Mouse (Mus musculus): ENCODE data around the gene Ydjc. TPM values are rescaled to one million over a fixed set of nuclear protein-coding genes. Genes with fewer than 3 reads are reported as not detected.
"Not testable (repeated sequence)": the region's sequence is repeated elsewhere in the genome, so short reads cannot be mapped to it uniquely, and the experiment has no call there.

Gene Ydjc
- total RNA-seq, 4 experiments from 2014 or later, result 0.22 TPM; not detected in 3

DNA sequence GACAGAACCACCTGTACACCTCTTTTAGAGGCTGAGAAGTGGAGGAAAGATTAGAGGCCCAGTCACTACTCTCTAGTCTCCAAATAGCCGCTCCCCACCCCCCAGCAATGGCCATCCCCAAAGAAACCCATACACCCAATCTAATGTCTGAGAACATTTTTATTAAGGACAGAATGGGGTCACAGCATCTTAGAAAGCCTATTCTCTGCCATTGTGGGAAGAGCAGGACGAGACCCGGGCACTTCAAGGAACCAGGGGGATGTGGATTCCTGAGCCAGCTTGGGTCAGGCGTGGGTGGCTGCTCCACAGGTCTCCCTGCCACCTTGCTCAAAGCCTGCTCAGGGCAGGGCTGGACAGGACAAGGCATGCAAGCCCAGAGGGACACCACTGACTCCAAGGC lies 7.5 kb downstream of the Ydjc start:
- no peak for DNase-seq (ENCODE audit: low spot score in 2 of 2)

DNA sequence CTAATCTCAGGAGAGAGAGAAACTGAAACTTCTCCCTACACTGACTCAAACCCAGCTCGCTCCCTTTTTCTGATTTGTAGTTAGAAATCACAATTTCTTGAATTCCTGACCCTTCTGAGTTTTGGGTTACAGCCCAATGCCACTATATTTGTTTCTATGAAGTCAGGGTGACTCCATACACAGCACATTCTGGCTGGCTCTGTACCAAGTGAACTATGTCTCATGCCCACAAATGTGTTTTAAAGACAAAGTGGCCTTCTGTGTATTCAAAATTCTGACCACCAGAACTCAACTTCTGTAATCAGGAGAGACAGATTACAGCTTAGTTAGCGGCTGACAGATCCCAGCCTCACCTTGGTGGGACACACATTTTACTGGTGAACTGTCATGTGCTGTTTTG lies 9.9 kb downstream of the Ydjc start:
- no peak for DNase-seq (ENCODE audit: low spot score in 2 of 2)

DNA sequence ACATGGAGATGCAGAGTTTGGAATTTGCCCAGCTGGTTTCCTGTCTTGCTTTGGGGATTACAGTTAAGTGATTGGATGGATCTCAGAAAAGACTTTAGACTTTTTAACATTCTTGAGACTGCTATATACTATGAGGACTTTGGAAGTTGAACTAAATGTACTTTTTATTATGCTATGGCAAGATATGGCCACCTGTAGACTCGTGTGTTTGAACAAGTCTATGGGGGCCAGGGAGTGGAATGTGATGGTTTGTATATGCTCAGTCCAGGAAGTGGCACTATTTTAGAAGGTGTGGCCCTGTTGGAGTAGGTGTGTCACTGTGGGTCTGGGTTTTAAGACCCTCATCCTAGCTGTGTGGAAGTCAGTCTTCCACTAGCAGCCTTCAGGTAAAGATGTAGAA lies 21.1 kb downstream of the Ydjc start:
- not testable (repeated sequence) for DNase-seq (ENCODE audit: low spot score in 2 of 2)

DNA sequence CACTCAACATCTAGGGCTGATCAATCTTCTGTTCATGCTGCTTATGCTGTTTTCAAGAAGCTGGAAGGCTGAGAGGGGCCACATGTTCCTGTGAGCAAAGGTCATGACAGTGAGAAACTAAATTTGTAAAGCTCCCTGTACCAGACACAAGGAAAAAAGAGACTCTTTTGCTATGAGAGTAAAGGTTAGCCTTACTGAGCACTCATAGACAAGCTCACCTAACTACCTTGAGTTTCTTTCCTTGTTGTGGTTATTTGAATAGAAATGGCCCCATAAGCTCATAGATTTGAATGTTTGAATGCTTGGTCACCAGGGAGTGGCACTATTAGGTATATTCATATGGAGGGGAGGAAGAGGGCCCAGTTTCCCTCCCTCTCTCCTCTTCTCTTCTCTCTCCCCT lies 22.8 kb downstream of the Ydjc start:
- no peak for DNase-seq (ENCODE audit: low spot score in 2 of 2)

DNA sequence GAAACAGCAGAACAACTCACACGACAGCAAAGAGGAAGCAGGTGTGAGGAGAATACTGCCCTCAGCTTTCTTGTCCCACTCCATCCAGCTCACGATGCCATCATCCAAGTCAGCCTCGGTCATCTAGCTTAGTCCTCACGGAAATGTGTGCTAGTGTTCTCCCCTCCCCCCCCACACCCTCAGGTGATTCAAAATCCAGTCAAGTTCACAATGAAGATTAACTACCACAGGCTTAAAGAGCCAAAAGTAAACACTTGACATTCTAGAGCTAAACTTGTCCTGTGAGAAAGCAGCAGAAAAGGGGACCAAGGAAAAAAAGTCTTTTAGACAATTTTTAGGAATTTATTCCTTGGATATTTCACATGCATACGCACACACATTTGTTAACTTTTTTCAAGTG lies 23.6 kb downstream of the Ydjc start:
- no peak for DNase-seq (ENCODE audit: low spot score in 2 of 2)

DNA sequence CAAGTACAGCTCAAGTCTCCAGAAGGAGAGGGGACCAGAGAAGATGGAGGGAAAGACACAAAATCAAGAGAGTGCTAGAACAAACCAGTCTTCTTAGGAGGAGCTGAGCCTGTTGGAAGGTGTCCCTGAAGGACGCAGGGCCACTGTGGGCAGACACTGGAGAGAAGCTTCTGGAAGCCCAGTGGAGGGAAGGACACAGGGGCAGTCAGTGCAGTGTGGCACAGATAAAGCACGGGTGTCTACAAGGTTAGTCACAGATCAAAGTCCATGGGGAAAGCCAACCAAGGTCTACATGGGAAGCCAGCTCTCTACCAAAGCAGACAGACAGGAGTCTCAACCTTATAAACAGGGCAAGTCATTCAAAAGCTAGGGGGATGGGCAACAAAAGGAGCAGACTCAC lies 31.3 kb downstream of the Ydjc start:
- no peak for DNase-seq (ENCODE audit: low spot score in 2 of 2)

DNA sequence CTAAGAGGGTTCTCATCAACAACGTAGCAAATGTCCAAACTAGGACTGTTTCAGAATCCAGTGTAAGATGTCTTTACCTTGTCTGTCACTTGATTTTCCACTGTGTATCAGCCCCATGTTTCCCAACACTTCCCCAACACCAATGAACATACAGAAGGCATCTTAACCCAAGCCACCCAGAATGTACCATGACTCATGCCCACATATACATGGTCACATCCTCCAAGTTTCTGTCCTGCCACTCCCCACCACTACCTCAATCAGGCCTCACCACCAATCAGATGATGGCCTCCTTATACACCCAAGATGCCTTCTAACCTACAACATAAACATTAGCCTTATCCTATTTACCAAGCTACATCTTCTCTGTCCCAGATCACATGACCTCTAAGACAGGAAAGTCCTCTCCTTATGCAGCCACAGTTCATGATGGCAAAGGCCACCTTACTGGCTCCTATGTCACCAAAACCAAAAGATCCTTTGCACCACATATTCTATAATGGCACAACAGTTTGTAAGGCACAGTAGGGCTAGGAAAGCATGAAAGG lies 33.3 kb downstream of the Ydjc start:
- DNase-seq (ENCODE audit: low spot score in 2 of 2), result no peak

DNA sequence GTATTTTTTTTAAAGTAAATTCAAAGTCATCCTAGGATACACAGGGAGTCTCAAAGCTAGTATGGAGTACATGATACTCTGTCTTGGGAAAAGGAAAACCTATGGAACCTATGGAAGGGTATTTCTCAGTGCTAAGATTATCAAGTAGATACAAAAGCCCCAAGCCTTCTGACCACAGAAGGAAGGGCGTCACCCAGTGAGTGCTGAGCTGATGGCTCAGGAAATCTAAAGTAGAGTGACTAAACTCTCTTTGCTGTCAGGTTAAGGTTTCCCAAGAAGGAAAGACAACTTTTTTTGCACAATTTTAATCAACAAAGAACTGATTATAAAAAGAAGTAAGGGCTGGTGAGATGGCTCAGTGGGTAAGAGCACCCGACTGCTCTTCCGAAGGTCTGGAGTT lies 35.3 kb downstream of the Ydjc start:
- no peak for DNase-seq (ENCODE audit: low spot score in 2 of 2)

DNA sequence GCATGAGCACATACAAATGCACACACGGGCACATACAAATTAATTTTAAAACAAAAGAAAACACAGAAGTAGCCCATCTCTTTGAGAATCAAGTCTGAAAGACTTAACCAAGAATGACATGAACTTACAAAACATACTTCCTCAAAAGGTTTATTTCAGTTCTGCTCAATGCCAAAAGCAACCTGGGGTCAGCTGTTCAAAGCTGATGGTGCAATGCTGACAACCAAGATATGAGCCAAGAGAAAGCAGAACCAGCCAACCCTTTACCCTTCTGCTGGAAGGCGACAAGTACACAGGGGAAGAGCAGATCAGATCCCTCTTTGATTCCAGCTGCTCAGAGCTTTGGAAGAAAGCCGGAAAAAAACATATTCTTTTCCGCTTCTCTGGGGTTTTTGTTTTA lies 37.0 kb downstream of the Ydjc start:
- peak in 1 of 2 experiments; percentile 17 for DNase-seq (ENCODE audit: low spot score in 2 of 2)

DNA sequence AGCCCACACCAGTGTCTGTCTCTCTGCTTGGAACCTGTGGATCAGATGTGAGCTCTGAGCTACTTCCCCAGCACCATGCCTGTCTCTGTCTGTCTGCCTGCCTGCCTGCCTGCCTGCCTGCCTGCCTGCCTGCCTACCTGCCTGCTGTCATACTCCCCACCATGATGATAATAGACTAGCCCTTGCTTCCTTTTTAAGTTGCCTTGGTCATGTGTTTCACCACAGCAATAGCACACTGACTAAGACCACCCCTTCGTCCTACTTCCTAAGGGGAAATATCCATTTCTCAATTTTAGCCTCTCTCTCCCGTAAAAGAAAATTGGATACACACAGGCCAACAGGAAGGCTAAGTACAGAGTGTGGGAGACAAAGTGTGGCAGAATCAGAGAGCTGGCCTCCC lies 37.7 kb downstream of the Ydjc start:
- DNase-seq (ENCODE audit: low spot score in 2 of 2), result no peak

DNA sequence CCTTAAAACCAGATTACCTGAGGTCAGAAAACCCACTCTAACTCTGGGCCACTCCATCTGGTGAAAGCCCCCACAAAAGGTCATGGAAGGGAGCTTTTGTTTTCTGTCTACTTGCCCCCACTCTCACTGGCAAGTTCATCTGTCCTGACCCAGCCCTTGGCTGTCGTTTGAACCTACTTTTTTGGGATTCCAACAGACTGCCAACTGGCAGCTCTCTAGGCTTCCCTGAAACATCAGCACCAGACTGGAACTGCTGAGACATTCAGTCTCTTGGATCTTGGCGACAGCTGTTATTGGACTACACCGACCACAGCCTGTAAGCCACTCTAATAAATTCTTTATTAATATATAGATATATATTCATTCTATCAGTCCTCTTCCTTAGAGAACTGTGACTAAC lies 38.6 kb downstream of the Ydjc start:
- peak; percentile 4 to 22 for DNase-seq (ENCODE audit: low spot score in 2 of 2)

DNA sequence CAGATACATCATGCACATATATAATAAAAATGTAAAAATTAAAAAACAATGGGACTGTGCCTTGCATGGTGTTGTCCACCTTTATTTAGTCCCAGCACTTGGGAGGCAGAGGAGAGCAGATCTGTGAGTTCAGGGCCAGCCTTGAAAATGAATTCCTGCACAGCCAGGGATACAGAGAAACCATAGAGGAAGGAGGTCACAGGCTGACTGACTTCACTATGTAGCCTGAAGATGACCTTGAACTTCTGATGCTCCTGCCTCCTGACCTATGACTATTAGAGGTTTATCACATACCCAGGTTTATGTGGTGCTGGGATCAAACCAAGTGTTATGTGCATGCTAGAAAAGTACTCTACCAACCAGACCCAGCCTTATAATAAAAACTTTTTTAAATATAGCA lies 41.1 kb downstream of the Ydjc start:
- no peak for DNase-seq (ENCODE audit: low spot score in 2 of 2)

DNA sequence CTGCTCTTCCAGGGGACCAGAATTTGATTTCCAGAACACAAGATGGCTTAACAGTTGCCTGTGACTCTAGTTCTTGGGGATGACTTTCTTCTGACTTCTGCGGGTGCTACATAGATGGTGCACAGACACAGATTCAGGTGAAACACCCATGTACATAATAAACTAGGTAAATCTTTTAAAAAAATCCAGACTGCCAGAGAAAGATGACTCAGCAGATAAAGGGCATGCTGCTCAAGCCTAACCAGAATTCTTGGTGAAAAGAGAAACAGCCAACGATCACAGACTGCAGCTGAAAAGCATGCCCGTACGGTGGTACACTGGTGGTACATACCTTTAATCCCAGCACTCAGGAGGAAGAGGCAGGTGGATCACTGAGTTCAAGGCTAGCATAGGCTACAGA lies 49.4 kb downstream of the Ydjc start:
- DNase-seq (ENCODE audit: low spot score in 2 of 2), result no peak

DNA sequence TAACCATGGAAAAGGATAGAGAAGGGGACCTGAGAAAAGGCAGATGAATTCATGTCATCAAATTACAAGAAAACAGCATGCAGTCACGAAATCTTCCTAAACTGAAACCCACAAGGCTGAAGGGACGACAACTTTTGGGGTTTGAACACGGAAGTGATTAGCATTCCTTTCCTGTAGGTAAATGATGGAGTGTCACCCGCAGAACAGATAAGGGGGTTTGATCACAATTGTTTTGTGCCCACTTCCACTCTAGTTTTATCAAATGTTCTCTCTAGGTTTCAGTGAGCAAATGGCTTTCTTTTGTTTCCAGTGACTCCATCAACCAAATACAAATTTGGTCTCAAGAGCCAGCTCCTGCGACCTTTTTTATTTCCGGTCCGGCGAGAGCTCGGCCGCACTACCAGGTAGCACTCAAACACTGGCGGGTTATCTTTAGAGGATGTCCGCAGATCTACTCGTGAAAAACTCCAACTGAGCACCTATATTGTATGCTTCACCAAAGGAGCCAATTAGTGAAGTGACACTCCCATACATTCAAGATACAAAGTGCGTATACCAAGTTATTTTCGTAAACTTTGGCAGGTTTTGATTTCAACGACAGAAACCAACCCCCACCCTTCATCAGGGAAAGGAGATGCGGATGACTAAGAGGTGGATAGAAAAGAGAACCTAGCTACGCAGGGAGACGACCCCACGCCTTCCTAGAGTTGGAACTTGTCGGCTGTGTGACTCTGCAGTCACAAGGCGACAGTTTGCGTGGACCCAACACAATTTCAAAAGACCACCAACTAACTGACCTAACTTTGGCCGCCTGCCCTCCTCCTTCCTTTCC lies 55.9 kb downstream of the Ydjc start:
- no peak for DNase-seq (ENCODE audit: low spot score in 2 of 2)

DNA sequence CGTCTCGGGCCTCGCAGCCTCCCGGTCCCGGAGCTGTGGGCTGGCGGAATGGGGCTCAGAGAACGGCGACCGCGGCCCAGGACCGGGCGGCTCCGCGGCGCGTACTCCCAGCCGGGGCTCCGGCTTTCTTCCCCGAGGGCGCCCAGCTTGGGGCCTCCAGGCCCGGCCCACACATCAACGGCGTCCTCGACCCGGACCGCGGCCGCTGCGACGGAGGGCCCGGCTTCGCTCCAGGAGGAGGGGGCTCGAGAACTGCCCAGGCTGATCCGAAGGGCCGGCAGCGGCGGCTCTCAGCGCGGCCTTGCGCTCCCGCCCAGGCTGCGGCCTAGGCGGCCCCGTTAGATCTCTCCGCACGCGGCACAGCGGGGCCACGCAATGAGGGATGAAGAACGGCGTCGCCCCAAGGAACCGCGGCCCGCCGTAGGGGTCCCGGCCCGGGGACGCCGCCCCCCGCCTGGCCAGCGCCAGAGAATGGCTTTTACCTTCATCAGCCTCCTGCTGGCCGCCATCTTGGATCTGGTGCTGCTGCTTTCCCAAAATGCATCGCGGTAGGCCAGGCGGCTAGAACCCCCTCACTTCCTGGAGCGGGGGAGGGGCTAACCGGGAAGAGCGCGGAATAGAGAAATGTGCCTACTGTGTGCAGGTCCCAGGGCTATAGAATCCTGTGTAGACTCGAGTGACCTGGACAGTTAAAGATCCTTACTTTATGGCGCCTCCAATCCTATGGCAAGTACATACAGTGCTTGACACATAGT lies 56.7 kb downstream of the Ydjc start:
- peak; percentile 62 to 68 for DNase-seq (ENCODE audit: low spot score in 2 of 2)

DNA sequence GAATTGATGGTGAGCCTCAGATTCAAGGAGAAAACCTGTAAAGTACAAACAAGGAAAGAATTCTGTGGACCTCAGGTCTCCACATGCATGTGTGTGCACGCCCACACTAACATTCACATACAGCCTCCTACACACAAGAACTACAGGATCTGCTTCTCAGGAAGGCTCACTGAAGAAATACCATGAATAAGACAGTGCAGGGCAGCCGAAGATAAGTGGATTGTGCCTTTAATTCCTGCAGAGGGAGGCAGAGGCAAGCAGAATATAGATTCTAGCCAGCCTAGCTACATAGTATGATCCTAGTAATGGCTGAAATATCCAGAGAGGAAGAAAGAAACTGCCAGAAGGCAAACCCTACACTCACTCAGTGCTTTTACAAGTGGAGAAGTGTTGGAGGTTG lies 57.6 kb downstream of the Ydjc start:
- DNase-seq (ENCODE audit: low spot score in 2 of 2), result no peak

DNA sequence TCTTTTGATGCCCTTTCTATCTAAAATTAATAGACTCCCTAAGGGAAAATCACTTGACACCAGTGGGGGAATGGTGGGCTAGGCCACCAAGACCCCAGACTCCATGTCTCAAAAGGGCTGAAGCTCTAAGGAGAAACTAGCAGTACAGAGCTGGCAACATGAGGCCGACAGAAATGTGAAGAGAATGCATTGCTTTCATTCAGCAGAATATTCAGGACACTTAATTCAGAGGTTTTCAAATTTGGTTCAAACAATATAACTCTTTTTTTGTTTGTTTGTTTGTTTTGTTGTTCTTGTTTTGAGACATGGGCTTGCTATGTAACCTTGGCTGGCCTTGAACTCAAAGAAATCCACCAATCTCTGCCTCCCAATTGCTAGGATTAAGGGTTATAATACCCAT lies 58.1 kb downstream of the Ydjc start, which contains the start of gene Ube2l3:
Gene Ube2l3, minus strand, starts transcription at position 101 of the 400 bp plus-strand sequence.
- DNase-seq (ENCODE audit: low spot score in 2 of 2), result no peak

DNA sequence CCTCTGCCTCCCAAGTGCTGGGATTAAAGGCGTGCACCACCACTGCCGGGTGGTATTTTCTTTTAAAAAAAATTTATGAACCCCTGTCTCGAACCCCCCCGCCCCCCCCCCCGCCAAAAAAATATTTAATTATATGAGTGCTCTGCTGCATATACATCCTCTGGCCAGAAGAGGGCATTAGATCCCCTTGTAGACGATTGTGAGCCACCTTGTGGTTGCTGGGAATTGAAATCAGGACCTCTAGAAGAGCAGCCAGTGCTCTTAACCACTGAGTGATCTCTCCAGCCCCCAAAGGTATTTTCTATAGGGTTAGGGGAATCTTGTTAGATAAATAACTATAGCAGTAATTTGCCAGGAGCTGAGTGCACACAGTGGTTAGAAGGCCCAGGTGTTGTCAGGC lies 60.6 kb downstream of the Ydjc start:
- DNase-seq (ENCODE audit: low spot score in 2 of 2), result no peak

DNA sequence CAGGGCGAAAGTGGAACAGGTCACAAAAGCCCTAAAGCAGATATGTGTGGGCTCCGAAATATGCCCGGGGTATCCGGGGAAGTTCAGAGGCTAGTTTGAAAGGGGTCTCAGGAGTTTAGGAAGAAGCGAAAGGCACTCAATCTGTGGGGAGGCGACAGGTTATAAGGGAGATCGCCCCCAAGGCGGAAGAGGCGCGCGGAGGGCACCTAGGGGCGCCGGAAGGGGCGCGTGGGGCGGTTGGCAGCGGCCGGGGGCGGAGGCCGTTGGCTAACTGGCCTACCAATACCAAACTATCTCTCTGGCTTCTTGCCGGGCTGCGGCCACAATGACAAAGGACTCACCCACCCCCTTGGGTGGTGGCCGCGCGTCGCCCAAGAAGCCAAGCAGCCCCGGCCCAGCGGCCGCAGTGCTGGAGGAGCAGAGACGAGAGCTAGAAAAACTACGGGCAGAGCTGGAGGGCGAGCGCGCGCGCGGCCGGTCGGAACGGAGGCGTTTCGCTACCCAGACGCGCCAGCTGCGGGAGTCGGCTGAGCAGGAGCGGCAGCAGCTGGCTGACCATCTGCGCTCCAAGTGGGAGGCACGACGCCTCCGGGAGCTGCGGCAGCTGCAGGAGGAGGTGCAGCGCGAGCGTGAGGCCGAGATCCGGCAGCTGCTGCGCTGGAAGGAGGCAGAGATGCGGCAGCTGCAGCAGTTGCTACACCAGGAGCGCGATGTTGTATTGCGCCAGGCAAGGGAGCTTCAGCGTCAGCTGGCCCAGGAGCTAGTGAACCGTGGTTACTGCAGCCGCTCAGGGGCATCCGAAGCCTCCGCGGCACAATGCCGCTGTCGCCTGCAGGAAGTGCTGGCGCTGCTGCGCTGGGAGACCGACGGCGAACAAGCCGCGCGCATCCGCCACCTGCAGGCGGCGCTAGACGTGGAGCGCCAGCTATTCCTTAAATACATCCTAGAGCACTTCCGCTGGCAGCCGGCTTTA lies 64.3 kb downstream of the Ydjc start, which contains the start of gene Rimbp3:
Gene Rimbp3, plus strand, starts transcription at position 215 of the 973 bp plus-strand sequence.
- DNase-seq (ENCODE audit: low spot score in 2 of 2), result peak; percentile 64 to 70

DNA sequence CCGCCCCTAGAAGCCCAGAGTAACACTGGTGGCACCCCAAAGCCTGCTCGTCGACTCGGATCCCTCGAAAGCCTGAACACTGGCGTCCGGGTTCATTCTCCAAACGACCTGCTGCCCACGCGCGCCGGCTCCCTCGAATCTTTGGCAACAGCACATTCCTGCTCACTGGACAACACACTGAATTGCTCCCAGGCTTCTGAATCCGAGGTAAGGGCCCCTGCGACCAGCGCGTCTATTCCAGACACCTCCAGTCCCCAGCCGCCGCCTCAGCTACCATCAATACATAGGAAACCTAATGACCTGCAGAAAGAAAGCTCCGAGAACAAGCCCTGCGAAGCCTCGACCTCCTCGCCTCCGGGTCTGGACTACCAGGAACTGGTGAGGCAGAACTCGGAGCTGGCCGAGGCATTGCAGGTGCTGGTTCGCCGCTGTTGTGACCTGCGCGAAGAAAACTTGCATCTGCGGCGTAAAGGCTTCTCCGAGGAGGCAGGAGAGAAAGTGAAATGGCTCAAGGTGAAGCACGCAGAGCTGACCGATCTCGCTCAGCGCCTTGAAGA lies 65.1 kb downstream of the Ydjc start:
- DNase-seq (ENCODE audit: low spot score in 2 of 2), result peak in 1 of 2 experiments; percentile 8
